Mouse (Mus musculus) layer of hippocampus, adult 18-20 months (tissue): ENCODE measurements around the gene Dnmt3a. TPM values are rescaled to one million over a fixed set of nuclear protein-coding genes. Genes with fewer than 3 reads are reported as not detected.

Experiments
- DNase-seq, 2 experiments: peaks; one replicate each; pipeline ENCODE4 v3.0.0; 2022; ENCODE audit warnings: low spot score in 2 of 2
- long read RNA-seq: library from polyadenylated mRNA; stranded (forward); transcript quantifications from one replicate; pipeline ENCODE4 v2.0.0, GENCODE M21; 2021
- total RNA-seq, 2 experiments: library from RNA; stranded (reverse); gene quantifications; 2 replicates each; pipeline ENCODE4 v1.2.3; 2021

Dnmt3a gene
- total RNA-seq = 10 to 100 TPM; 65.3 to 69.4 TPM
- long read RNA-seq, full-length matches to known transcripts = 1 of 23 reads
- long read RNA-seq, partial matches to known transcripts = 10 of 23 reads
- long read RNA-seq, other reads (novel, unspliced or antisense) = 12 of 23 reads

- DNase-seq = no peak
Measured at GRCm38 (mm10) chr12:3805852-3806251, at the start of gene Dnmt3a. TSS of gene Dnmt3a (plus strand) at chr12:3806007.

- no peak for DNase-seq
Measured at GRCm38 (mm10) chr12:3756216-3756615, 49.6 kb upstream of the Dnmt3a start.

- no peak for DNase-seq
Measured at GRCm38 (mm10) chr12:3758127-3758526, 47.7 kb upstream of the Dnmt3a start.

- peak in 1 of 2 experiments; percentile 24 for DNase-seq
Measured at GRCm38 (mm10) chr12:3759419-3759818, 46.4 kb upstream of the Dnmt3a start.

- DNase-seq = no peak
Measured at GRCm38 (mm10) chr12:3760876-3761590, 44.8 kb upstream of the Dnmt3a start.

GRCm38 (mm10) chr12:3761591-3762295, 44.1 kb upstream of the Dnmt3a start:
- DNase-seq = no peak

GRCm38 (mm10) chr12:3764191-3764804, 41.5 kb upstream of the Dnmt3a start:
- DNase-seq = no peak

- DNase-seq = no peak
Measured at GRCm38 (mm10) chr12:3767360-3767759, 38.4 kb upstream of the Dnmt3a start.

- DNase-seq = no peak
Measured at GRCm38 (mm10) chr12:3768391-3768790, 37.4 kb upstream of the Dnmt3a start.

- DNase-seq = peak in 1 of 2 experiments; percentile 52
Measured at GRCm38 (mm10) chr12:3770546-3770945, 35.3 kb upstream of the Dnmt3a start.

GRCm38 (mm10) chr12:3771080-3771479, 34.7 kb upstream of the Dnmt3a start:
- no peak for DNase-seq

- DNase-seq = no peak
Measured at GRCm38 (mm10) chr12:3773643-3774042, 32.2 kb upstream of the Dnmt3a start.

- DNase-seq = no peak
Measured at GRCm38 (mm10) chr12:3776015-3776414, 29.8 kb upstream of the Dnmt3a start.

- DNase-seq = no peak
Measured at GRCm38 (mm10) chr12:3777682-3778081, 28.1 kb upstream of the Dnmt3a start.

- DNase-seq = no peak
Measured at GRCm38 (mm10) chr12:3778286-3778685, 27.5 kb upstream of the Dnmt3a start.

- no peak for DNase-seq
Measured at GRCm38 (mm10) chr12:3779639-3780038, 26.2 kb upstream of the Dnmt3a start.

GRCm38 (mm10) chr12:3780405-3780891, 25.4 kb upstream of the Dnmt3a start:
- peak in 1 of 2 experiments; percentile 66 for DNase-seq

GRCm38 (mm10) chr12:3780931-3781471, 24.8 kb upstream of the Dnmt3a start:
- peak in 1 of 2 experiments; percentile 44 for DNase-seq

GRCm38 (mm10) chr12:3781482-3781881, 24.3 kb upstream of the Dnmt3a start:
- peak; percentile 54 to 89 for DNase-seq

GRCm38 (mm10) chr12:3783196-3783825, 22.5 kb upstream of the Dnmt3a start:
- peak in 1 of 2 experiments; percentile 67 for DNase-seq

GRCm38 (mm10) chr12:3784258-3784657, 21.5 kb upstream of the Dnmt3a start:
- DNase-seq = no peak
